Mouse (Mus musculus) thymus, postnatal 4 days (tissue): ENCODE data around the gene Mtcp1.

Source experiments
- DNase-seq: peaks from one replicate; pipeline ENCODE4 v3.0.0; 2021

Gene Mtcp1

GRCm38 (mm10) chrX:75415936-75416785, at the start of gene Mtcp1, which contains the start of the genes Cmc4 and Brcc3:
Mtcp1 (minus strand) TSS chrX:75416588.
Cmc4 (minus strand) TSS chrX:75416584.
Brcc3 (plus strand) TSS chrX:75416628.
- DNase-seq, result peak; percentile 90

- no peak for DNase-seq
These were observed 38.2 kb upstream of the Mtcp1 start for GRCm38 (mm10) chrX:75454597-75454996.

DNA sequence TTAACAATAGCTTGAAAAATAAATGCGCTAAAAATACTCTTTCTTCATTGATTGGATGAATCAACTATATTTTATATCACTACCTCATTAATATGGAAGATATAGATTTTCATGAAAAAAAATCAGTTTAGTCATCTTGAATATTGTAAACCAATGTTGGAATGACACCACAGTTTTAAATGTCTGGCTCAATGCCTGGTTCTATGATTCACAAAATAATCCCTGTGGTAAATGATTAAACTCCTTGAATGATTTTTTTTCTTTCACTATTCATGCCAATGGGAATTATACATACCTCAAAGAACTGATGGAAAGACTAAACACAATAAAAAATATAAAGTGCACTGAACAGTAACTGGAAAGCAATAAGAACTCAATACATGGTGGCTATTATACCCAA, 6.7 kb downstream of the Mtcp1 start:
- no peak for DNase-seq

DNA sequence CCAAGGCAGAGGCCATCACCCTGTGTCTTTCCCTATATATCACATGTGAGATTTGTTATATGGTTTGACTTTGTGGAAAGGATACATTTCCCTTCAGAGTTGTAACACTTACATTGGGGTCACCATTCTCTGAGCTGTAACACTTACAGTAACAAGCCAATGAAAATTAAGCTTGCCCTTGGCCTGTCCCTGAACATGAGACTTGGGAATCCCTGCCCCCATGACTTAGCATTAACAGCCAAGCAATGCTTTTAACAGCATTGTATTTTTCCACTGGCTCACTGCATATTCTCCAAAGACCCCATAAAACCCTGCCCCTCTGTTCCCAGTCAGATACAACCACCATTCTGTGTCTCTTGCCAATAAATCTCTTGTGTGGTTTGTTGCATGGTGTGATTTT, 13.0 kb downstream of the Mtcp1 start:
- DNase-seq, result no peak

- DNase-seq, result no peak
These were observed 13.7 kb downstream of the Mtcp1 start for GRCm38 (mm10) chrX:75402668-75403067.

- DNase-seq, result no peak
These were observed 16.9 kb downstream of the Mtcp1 start for GRCm38 (mm10) chrX:75399471-75399870.

GRCm38 (mm10) chrX:75382195-75382771, 34.1 kb downstream of the Mtcp1 start, which contains the start of the genes Fundc2 and F8:
Fundc2 (plus strand) TSS chrX:75382399.
F8 (minus strand) TSS chrX:75382615.
- DNase-seq, result peak; percentile 83

DNA sequence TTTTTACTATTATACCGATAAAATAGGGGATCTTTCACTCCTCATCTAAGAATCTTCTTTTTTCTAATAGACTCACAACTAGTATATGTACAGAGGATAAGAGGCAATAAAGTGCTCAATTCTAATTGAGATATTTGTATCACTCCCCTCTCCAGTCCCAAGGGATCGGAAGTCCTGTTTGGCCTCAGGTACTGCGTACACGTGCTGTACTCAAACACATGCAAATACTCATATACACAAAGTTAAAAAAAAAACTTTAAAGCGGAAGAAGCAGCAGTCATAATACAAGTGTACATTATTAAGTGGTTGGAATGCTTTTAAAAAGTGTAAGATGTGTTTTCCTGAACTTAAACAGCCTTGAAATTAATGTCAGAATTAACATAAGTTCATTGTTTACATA, 34.7 kb downstream of the Mtcp1 start:
- DNase-seq, result peak; percentile 5

- DNase-seq, result no peak
These were observed 35.2 kb downstream of the Mtcp1 start for GRCm38 (mm10) chrX:75381176-75381575.

DNA sequence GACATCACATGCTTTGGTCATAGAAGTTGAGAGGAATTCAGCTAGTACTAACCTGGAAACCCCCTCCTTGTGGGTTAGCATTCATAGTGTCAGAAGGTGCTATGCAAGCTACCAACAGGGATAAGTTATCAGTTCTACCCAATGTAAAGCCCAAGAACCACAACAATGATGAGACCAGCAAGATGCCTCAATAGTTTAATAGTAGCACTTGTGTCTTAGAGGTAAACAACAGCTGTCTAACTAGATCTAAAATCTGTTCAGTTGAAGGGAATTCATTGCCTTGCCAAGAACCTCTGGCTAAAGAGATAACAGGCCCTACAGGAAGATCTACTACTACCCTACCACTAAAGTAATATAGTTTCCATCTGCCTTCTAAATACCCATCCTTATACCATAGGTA, 39.6 kb downstream of the Mtcp1 start:
- no peak for DNase-seq

DNA sequence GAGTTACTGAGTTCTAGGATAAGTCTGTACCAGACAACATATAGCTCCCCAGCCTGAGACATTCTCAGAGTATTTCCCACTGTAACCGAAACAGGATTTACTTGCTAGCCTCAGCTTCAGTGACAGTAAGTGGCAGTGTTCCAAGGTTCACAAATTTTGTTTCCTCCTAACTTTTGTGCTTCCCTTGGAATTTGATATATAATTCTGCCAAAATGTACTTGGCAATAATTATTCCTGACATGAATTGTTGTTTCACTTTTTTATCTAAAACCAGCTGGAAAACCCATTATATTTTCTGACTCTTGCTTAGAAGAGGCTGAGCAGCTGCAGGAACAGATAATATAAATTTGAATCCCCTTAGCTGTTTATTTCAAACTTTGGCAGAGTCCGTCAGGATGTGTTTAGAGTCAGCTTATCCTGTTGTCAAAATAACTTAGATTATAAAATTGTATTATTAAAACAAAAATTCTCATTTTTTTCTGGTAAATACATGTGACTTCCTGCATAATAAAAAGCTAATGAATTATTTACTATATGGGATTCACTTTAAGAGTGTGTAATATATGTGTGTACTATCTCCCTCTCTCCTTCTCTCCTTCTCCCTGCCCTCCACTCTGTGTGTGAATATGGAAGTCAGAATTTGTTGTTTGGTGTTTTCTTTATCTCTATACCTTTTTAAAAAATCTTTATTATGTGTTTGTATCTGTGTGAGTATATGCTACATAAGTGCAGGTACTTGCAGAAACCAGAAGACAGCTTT, 43.5 kb downstream of the Mtcp1 start:
- no peak for DNase-seq

GRCm38 (mm10) chrX:75370197-75370596, 46.2 kb downstream of the Mtcp1 start:
- no peak for DNase-seq
